Mouse (Mus musculus) embryonic facial prominence, embryonic 10.5 days (tissue): ENCODE measurements around the gene Plac1. TPM values are rescaled to one million over a fixed set of nuclear protein-coding genes. Genes with fewer than 3 reads are reported as not detected.
"Not testable (repeated sequence)": the region's sequence is repeated elsewhere in the genome, so short reads cannot be mapped to it uniquely, and the experiment has no call there.

Source experiments
- DNase-seq: peaks from one replicate; pipeline ENCODE4 v3.0.0-alpha.2; 2017; ENCODE audit warnings: low spot score
- H3K27ac ChIP-seq: fragments of 300-500 bp; sonication (generic); replicated peaks from 2 replicates; pipeline ENCODE4 v1.5.1; 2016; ENCODE audit warnings: mild to moderate bottlenecking
- H3K27me3 ChIP-seq: fragments of 300-500 bp; sonication (generic); replicated peaks from 2 replicates; pipeline ENCODE4 v1.6.1; 2016; ENCODE audit warnings: low read depth, mild to moderate bottlenecking; ENCODE audit not compliant: poor library complexity, severe bottlenecking
- H3K36me3 ChIP-seq: fragments of 300-500 bp; sonication (generic); replicated peaks from 2 replicates; pipeline ENCODE4 v1.6.1; 2016; ENCODE audit warnings: mild to moderate bottlenecking, moderate library complexity
- H3K4me1 ChIP-seq: fragments of 300-500 bp; sonication (generic); 2 replicates; pipeline ENCODE4 v1.6.1; 2016
- H3K4me3 ChIP-seq: fragments of 300-500 bp; sonication (generic); 2 replicates; pipeline ENCODE4 v1.5.1; 2016; ENCODE audit warnings: mild to moderate bottlenecking, moderate library complexity
- H3K9me3 ChIP-seq: fragments of 300-500 bp; sonication (generic); 2 replicates; pipeline ENCODE4 v1.6.1; 2016; ENCODE audit warnings: mild to moderate bottlenecking
- WGBS: fragments of 180-500 bp; shearing (Covaris S2); methylation state at CpG from one replicate; pipeline ENCODE4 v1.1.7; 2016; 5-methylcytosine and 5-hydroxymethylcytosine counted together
- microRNA counts: library from miRNA; unstranded; fragments of <30 nt; microRNA quantifications from one replicate; lab custom pipeline; 2017
- microRNA-seq: library from miRNA; unstranded; fragments of <30 nt; microRNA quantifications from one replicate; pipeline ENCODE4, GENCODE M21; 2017
- polyA plus RNA-seq: library from polyadenylated mRNA; unstranded; fragments of >200 nt; fragmentation: Nextera tagmentation; extraction: Ambion mirVana; gene quantifications from 2 replicates; pipeline ENCODE4 v1.2.1, GENCODE M21; 2016

Plac1 gene
- polyA plus RNA-seq, 1 experiment from 2014 or later, result 4.1 TPM

- not testable (repeated sequence) for H3K9me3 ChIP-seq, H3K4me3 ChIP-seq, H3K27ac ChIP-seq, H3K27me3 ChIP-seq, H3K36me3 ChIP-seq, H3K4me1 ChIP-seq
- 27% methylated on average over 3 of the region's 3 CpGs for WGBS
- peak; percentile 37 for DNase-seq
Measured at GRCm38 (mm10) chrX:53024268-53024667, 215.6 kb downstream of the Plac1 start.

- no peak overlapping the region for H3K4me3 ChIP-seq
- H3K4me1 ChIP-seq, result no peaks in the 10 kb centered on the region
- DNase-seq, result no peak
- 91% methylated on average over 2 of the region's 2 CpGs for WGBS
- no peak overlapping the region for H3K27ac ChIP-seq
- H3K36me3 ChIP-seq, result 0 out of 2 replicates have a peak, but pooled peaks cover 5% of the 10 kb centered on the region
- H3K27me3 ChIP-seq, result no peaks in the 10 kb centered on the region
- no peaks in the 10 kb centered on the region for H3K9me3 ChIP-seq
Measured at GRCm38 (mm10) chrX:53023021-53023420, 216.9 kb downstream of the Plac1 start.

MicroRNA genes within 50 kb of the gene (microRNA counts, 519-probe panel; counts per million panel counts)
- microRNA mmu-miR-322 (lab: Ali Mortazavi, UCI) (6,452 counts per million, percentile 96 among the panel's probes with 10 or more counts), microRNA mmu-miR-351 (lab: Ali Mortazavi, UCI) (188 counts per million, percentile 57 among the panel's probes with 10 or more counts), microRNA mmu-miR-450a-3p (lab: Ali Mortazavi, UCI) (188 counts per million, percentile 57 among the panel's probes with 10 or more counts), microRNA mmu-miR-450a-5p (lab: Ali Mortazavi, UCI) (4,862 counts per million, percentile 85 among the panel's probes with 10 or more counts), microRNA mmu-miR-450b-3p (lab: Ali Mortazavi, UCI) (188 counts per million, percentile 57 among the panel's probes with 10 or more counts), microRNA mmu-miR-450b-5p (lab: Ali Mortazavi, UCI) (188 counts per million, percentile 57 among the panel's probes with 10 or more counts), microRNA mmu-miR-503 (lab: Ali Mortazavi, UCI) (2,296 counts per million, percentile 63 among the panel's probes with 10 or more counts), microRNA mmu-miR-542-3p (lab: Ali Mortazavi, UCI) (188 counts per million, percentile 57 among the panel's probes with 10 or more counts), microRNA mmu-miR-542-5p (lab: Ali Mortazavi, UCI) (3,661 counts per million, percentile 73 among the panel's probes with 10 or more counts)

Small RNA genes lying within 50 kb of the gene (microRNA-seq; reads per million reads assigned to microRNA genes)
- gene Mir322 (26,998 reads per million, percentile 98 among the genes with 10 or more reads in this experiment), gene Mir351 (2,508 reads per million, percentile 84 among the genes with 10 or more reads in this experiment), gene Mir450-1 (27.8 reads per million, percentile 33 among the genes with 10 or more reads in this experiment), gene Mir450-2 (6.1 reads per million, percentile 15 among the genes with 10 or more reads in this experiment), gene Mir450b (361 reads per million, percentile 64 among the genes with 10 or more reads in this experiment), gene Mir503 (863 reads per million, percentile 73 among the genes with 10 or more reads in this experiment), gene Mir542 (645 reads per million, percentile 71 among the genes with 10 or more reads in this experiment)

Other genes starting within 250 kb of the Plac1 start
- gene Fam122b, start 29.7 kb upstream of the Plac1 start, polyA plus RNA-seq, result 6.7 and 7.8 TPM in 2 replicates
- not detected in 2 replicates for gene Fam122c, start 33.3 kb upstream of the Plac1 start, polyA plus RNA-seq
- 37.8 and 44.5 TPM in 2 replicates for gene Mospd1, start 130.4 kb upstream of the Plac1 start, polyA plus RNA-seq
- not detected in 2 replicates for gene Etd, start 194.8 kb upstream of the Plac1 start, polyA plus RNA-seq